Mouse (Mus musculus) stomach, postnatal 0 days (tissue): ENCODE results near the gene Stx2.

Experiments
- CTCF ChIP-seq: IDR thresholded peaks from 2 replicates; pipeline ENCODE4 v1.5.1; 2016; ENCODE audit warnings: antibody characterized with exemption, low read depth, mild to moderate bottlenecking, moderate library complexity
- EP300 ChIP-seq: optimal IDR thresholded peaks from 2 replicates; pipeline ENCODE3; 2016; ENCODE audit warnings: antibody characterized with exemption

- TF ChIP-seq CTCF (no peak), EP300 (no peak)
Observed at GRCm38 (mm10) chr5:128958916-128959315, 49.5 kb downstream of the Stx2 start.
